Mouse (Mus musculus): ENCODE measurements around the gene Klhl7. TPM values are rescaled to one million over a fixed set of nuclear protein-coding genes. Genes with fewer than 3 reads are reported as not detected.

The Klhl7 gene
- polyA plus RNA-seq, 1 experiment from 2014 or later = 47.4 TPM

Other genes with a start within 250 kb of the Klhl7 start
- gene Fam126a, start 69.9 kb upstream of the Klhl7 start, polyA plus RNA-seq (2015; fragmentation: Nextera tagmentation; extraction: Ambion mirVana) = 16.1 and 17.1 TPM in 2 replicates
- 13.8 and 14.2 TPM in 2 replicates for gene Nupl2, start 64.4 kb downstream of the Klhl7 start, polyA plus RNA-seq (2015; fragmentation: Nextera tagmentation; extraction: Ambion mirVana)

All from lung, embryonic 16.5 days (tissue).